Mouse (Mus musculus): Measurements from ENCODE around the gene Cela3b. TPM values are rescaled to one million over a fixed set of nuclear protein-coding genes. Genes with fewer than 3 reads are reported as not detected.

Gene Cela3b
- polyA plus RNA-seq, 2 experiments = 0.06 TPM; not detected in 1

GRCm38 (mm10) chr4:137396641-137397525, 33.5 kb downstream of the Cela3b start:
- no peak for DNase-seq (ENCODE audit: low read depth in 3 of 3, low spot score in 3 of 3)
- H3K4me2 ChIP-seq (ENCODE audit: low read depth) = no peak overlapping the region
- peaks cover 0 to 10% of the 10 kb centered on the region in 2 experiments; a peak in 3 of 4 replicates for H3K4me1 ChIP-seq (replicated peaks; ENCODE audit: control insufficient read depth in 2 of 2, insufficient read depth in 2 of 2, low read length in 1 of 2)
- no peak for ATAC-seq (ENCODE audit: insufficient read depth)
- no peak overlapping the region for H3K27ac ChIP-seq
- no peaks in the 10 kb centered on the region for H3K9me3 ChIP-seq (ENCODE audit: control insufficient read depth, low read length)
- no peaks in the 10 kb centered on the region for H3K36me3 ChIP-seq (replicated peaks; ENCODE audit: control insufficient read depth, insufficient read depth, low read depth)
- H3K9ac ChIP-seq (replicated peaks) = no peak overlapping the region
- WGBS (ENCODE audit: insufficient replicate concordance) = 72% methylated on average over 15 of the region's 15 CpGs
- no peak for TF ChIP-seq CTCF (IDR thresholded peaks at IDR 0.05; ENCODE audit: low read depth)
- TF ChIP-seq EP300 (IDR thresholded peaks at IDR 0.05; ENCODE audit: low read depth) = no peak
- H3K4me3 ChIP-seq (ENCODE audit: insufficient read depth in 1 of 2, low read depth in 2 of 2, low read length in 2 of 2) = no peak overlapping the region
- no peaks in the 10 kb centered on the region for H3K27me3 ChIP-seq (ENCODE audit: control insufficient read depth, insufficient read depth, low read length)

DNA sequence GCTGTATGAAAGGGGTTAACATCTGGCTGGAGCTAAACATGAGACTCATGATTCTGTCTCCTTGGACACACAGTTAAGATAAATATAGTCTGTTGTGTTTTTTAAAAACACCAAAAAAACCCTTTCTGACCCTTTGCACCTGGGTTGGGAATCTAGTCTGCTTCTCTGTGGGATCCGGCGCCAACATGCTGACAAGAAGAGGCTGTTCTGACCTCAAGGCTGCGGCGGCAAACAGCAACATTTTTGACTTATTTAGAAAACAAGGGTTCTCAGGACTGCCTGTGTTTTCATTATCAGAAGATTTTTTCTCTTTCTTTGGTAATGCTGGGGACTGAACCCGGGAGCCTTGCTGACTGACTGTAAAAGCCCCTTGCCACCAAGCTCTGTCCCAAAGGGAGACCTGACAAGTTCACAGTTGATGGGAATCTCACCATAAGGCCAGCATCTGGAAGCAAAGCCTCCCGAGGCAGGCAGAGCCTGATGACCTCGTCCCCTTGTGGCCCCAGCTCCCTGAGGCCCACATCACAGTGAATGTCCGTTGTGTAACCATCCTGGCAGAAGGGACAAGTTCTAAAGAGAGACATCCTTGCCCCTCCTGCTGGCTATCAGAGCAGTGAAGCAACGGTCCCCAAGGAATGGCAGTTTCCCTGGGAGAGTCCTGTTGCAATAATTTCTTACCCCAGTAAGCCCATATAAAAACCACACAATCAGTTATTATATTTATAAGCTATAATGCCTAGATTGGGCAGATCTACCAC, 36.8 kb downstream of the Cela3b start:
- H3K9ac ChIP-seq (replicated peaks) = no peak overlapping the region
- DNase-seq (ENCODE audit: low read depth in 3 of 3, low spot score in 3 of 3) (no peak), ATAC-seq (ENCODE audit: insufficient read depth) (no peak)
- TF ChIP-seq EP300 (IDR thresholded peaks at IDR 0.05; ENCODE audit: low read depth) (no peak), CTCF (IDR thresholded peaks at IDR 0.05; ENCODE audit: low read depth) (no peak)
- H3K4me3 ChIP-seq (ENCODE audit: insufficient read depth in 1 of 2, low read depth in 2 of 2, low read length in 2 of 2) = no peak overlapping the region
- no peaks in the 10 kb centered on the region for H3K27me3 ChIP-seq (ENCODE audit: control insufficient read depth, insufficient read depth, low read length)
- peaks cover 2% of the 10 kb centered on the region; the same call in 1 of the 2 replicates for H3K9me3 ChIP-seq (ENCODE audit: control insufficient read depth, low read length)
- H3K4me2 ChIP-seq (ENCODE audit: low read depth) = no peak overlapping the region
- H3K36me3 ChIP-seq (replicated peaks; ENCODE audit: control insufficient read depth, insufficient read depth, low read depth) = no peaks in the 10 kb centered on the region
- 59% methylated on average over 9 of the region's 9 CpGs for WGBS (ENCODE audit: insufficient replicate concordance)
- H3K27ac ChIP-seq = no peak overlapping the region
- peaks cover 0 to 17% of the 10 kb centered on the region in 2 experiments; a peak in 3 of 4 replicates for H3K4me1 ChIP-seq (replicated peaks; ENCODE audit: control insufficient read depth in 2 of 2, insufficient read depth in 2 of 2, low read length in 1 of 2)

DNA sequence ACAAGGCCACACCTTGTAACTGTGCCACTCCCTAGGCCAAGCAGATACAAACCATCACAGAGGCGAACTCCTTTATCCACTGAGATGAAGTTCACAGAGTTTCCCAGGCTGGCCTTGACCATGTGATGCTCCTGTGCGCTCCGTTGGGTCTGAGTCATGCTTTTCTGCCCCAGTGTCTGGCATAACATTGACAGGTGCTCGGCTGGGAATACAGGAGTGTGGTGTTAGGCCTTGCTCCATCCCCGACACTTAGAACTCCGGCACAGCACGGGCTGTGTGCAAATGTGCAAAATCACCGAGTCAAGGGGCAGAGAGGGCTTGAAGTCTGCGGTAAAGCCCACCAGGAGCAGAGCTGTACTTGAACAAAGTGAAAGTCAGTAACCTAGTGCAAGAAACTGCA, 37.5 kb downstream of the Cela3b start:
- TF ChIP-seq CTCF (IDR thresholded peaks at IDR 0.05; ENCODE audit: low read depth) (no peak), EP300 (IDR thresholded peaks at IDR 0.05; ENCODE audit: low read depth) (no peak)
- H3K27ac ChIP-seq = no peak overlapping the region
- no peak overlapping the region for H3K9ac ChIP-seq (replicated peaks)
- peaks cover 0 to 17% of the 10 kb centered on the region in 2 experiments; a peak in 3 of 4 replicates for H3K4me1 ChIP-seq (replicated peaks; ENCODE audit: control insufficient read depth in 2 of 2, insufficient read depth in 2 of 2, low read length in 1 of 2)
- 73% methylated on average over 9 of the region's 9 CpGs for WGBS (ENCODE audit: insufficient replicate concordance)
- H3K36me3 ChIP-seq (replicated peaks; ENCODE audit: control insufficient read depth, insufficient read depth, low read depth) = no peaks in the 10 kb centered on the region
- H3K4me2 ChIP-seq (ENCODE audit: low read depth) = no peak overlapping the region
- no peak overlapping the region for H3K4me3 ChIP-seq (ENCODE audit: insufficient read depth in 1 of 2, low read depth in 2 of 2, low read length in 2 of 2)
- H3K27me3 ChIP-seq (ENCODE audit: control insufficient read depth, insufficient read depth, low read length) = no peaks in the 10 kb centered on the region
- DNase-seq (ENCODE audit: low read depth in 3 of 3, low spot score in 3 of 3) (no peak), ATAC-seq (ENCODE audit: insufficient read depth) (no peak)
- peaks cover 2% of the 10 kb centered on the region; the same call in 1 of the 2 replicates for H3K9me3 ChIP-seq (ENCODE audit: control insufficient read depth, low read length)

- H3K36me3 ChIP-seq (replicated peaks; ENCODE audit: control insufficient read depth, insufficient read depth, low read depth) = no peaks in the 10 kb centered on the region
- no peak overlapping the region for H3K9ac ChIP-seq (replicated peaks)
- H3K4me3 ChIP-seq (ENCODE audit: insufficient read depth in 1 of 2, low read depth in 2 of 2, low read length in 2 of 2) = no peak overlapping the region
- H3K27me3 ChIP-seq (ENCODE audit: control insufficient read depth, insufficient read depth, low read length) = no peaks in the 10 kb centered on the region
- H3K4me2 ChIP-seq (ENCODE audit: low read depth) = no peak overlapping the region
- no peak overlapping the region for H3K27ac ChIP-seq
- WGBS (ENCODE audit: insufficient replicate concordance) = 69% methylated on average over 3 of the region's 3 CpGs
- TF ChIP-seq EP300 (IDR thresholded peaks at IDR 0.05; ENCODE audit: low read depth) = no peak
- peak; percentile 54 for TF ChIP-seq CTCF (IDR thresholded peaks at IDR 0.05; ENCODE audit: low read depth)
- peaks cover 2% of the 10 kb centered on the region; the same call in 1 of the 2 replicates for H3K9me3 ChIP-seq (ENCODE audit: control insufficient read depth, low read length)
- ATAC-seq (ENCODE audit: insufficient read depth) = no peak
- H3K4me1 ChIP-seq (replicated peaks; ENCODE audit: control insufficient read depth in 2 of 2, insufficient read depth in 2 of 2, low read length in 1 of 2) = peaks cover 6 to 21% of the 10 kb centered on the region in 2 experiments
- DNase-seq (ENCODE audit: low read depth in 3 of 3, low spot score in 3 of 3) = no peak
These were observed 39.1 kb downstream of the Cela3b start for GRCm38 (mm10) chr4:137391287-137391686.

DNA sequence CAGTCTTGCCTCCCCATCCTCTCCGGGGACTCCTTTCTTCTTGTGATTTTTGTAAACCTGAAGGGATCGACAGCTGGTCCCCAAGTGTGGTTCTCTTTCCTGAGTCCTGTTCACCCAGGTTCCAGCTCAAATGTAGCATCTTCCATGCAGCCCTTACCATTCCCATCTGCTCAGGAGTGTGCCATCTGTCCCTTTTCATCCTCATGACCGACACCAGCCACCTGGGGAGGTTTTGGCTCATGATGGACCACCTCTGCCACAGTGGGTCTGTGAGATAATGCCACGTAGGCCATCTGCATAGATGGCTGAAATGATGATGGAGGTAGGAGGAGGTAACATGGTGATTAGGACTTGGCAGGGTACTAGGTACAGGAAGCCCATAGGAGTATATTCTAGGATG, 40.1 kb downstream of the Cela3b start:
- Histone ChIP-seq H3K4me1 (replicated peaks; ENCODE audit: control insufficient read depth in 2 of 2, insufficient read depth in 2 of 2, low read length in 1 of 2) (peaks cover 6 to 21% of the 10 kb centered on the region in 2 experiments), H3K4me2 (ENCODE audit: low read depth) (no peak overlapping the region), H3K36me3 (replicated peaks; ENCODE audit: control insufficient read depth, insufficient read depth, low read depth) (no peaks in the 10 kb centered on the region), H3K4me3 (ENCODE audit: insufficient read depth in 1 of 2, low read depth in 2 of 2, low read length in 2 of 2) (no peak overlapping the region), H3K27ac (no peak overlapping the region), H3K9ac (replicated peaks) (no peak overlapping the region), H3K27me3 (ENCODE audit: control insufficient read depth, insufficient read depth, low read length) (no peaks in the 10 kb centered on the region), H3K9me3 (ENCODE audit: control insufficient read depth, low read length) (peaks cover 2% of the 10 kb centered on the region; the same call in 1 of the 2 replicates)
- WGBS (ENCODE audit: insufficient replicate concordance) = 74% methylated on average over 4 of the region's 4 CpGs
- TF ChIP-seq CTCF (IDR thresholded peaks at IDR 0.05; ENCODE audit: low read depth) (no peak), EP300 (IDR thresholded peaks at IDR 0.05; ENCODE audit: low read depth) (no peak)
- ATAC-seq (ENCODE audit: insufficient read depth) (no peak), DNase-seq (ENCODE audit: low read depth in 3 of 3, low spot score in 3 of 3) (no peak)
